Mouse (Mus musculus) skeletal muscle tissue, adult 2 months (tissue): ENCODE measurements around the gene Wdfy3.
A peak's percentile ranks its signal among the peaks of the same experiment; 100 is the strongest.
"Not testable (repeated sequence)": the region's sequence is repeated elsewhere in the genome, so short reads cannot be mapped to it uniquely, and the experiment has no call there.

Experiments used
- DNase-seq: peaks from one replicate; pipeline ENCODE4 v3.0.0-alpha.2; 2012; ENCODE audit warnings: low read depth, low spot score

The Wdfy3 gene

GRCm38 (mm10) chr5:102069767-102070413 lies at the start of gene Wdfy3:
TSS of gene Wdfy3 (minus strand) at chr5:102069921.
- peak; percentile 72 for DNase-seq

GRCm38 (mm10) chr5:102113009-102113408 lies 43.3 kb upstream of the Wdfy3 start:
- no peak for DNase-seq

- DNase-seq: no peak
Measured at GRCm38 (mm10) chr5:102112034-102112433, 42.3 kb upstream of the Wdfy3 start.

- DNase-seq: no peak
Measured at GRCm38 (mm10) chr5:102110031-102110430, 40.3 kb upstream of the Wdfy3 start.

- DNase-seq: no peak
Measured at GRCm38 (mm10) chr5:102105919-102106318, 36.2 kb upstream of the Wdfy3 start.

GRCm38 (mm10) chr5:102101815-102102214 lies 32.1 kb upstream of the Wdfy3 start:
- not testable (repeated sequence) for DNase-seq

GRCm38 (mm10) chr5:102100246-102101241 lies 30.8 kb upstream of the Wdfy3 start:
- no peak for DNase-seq

- DNase-seq: no peak
Measured at GRCm38 (mm10) chr5:102095576-102095975, 25.9 kb upstream of the Wdfy3 start.

GRCm38 (mm10) chr5:102090686-102091085 lies 21.0 kb upstream of the Wdfy3 start:
- DNase-seq: no peak

- DNase-seq: no peak
Measured at GRCm38 (mm10) chr5:102084737-102085705, 15.3 kb upstream of the Wdfy3 start.

GRCm38 (mm10) chr5:102074086-102074485 lies 4.4 kb upstream of the Wdfy3 start:
- peak; percentile 50 for DNase-seq

- DNase-seq: no peak
Measured at GRCm38 (mm10) chr5:102072057-102072456, 2.3 kb upstream of the Wdfy3 start.

GRCm38 (mm10) chr5:102071241-102071640 lies 1.5 kb upstream of the Wdfy3 start:
- no peak for DNase-seq

GRCm38 (mm10) chr5:102070788-102071187 lies 1.1 kb upstream of the Wdfy3 start:
- DNase-seq: no peak

- peak; percentile 51 for DNase-seq
Measured at GRCm38 (mm10) chr5:102070414-102070768, 670 bp upstream of the Wdfy3 start.

- DNase-seq: no peak
Measured at GRCm38 (mm10) chr5:102069051-102069766, 512 bp downstream of the Wdfy3 start.

- DNase-seq: no peak
Measured at GRCm38 (mm10) chr5:102066458-102066857, 3.3 kb downstream of the Wdfy3 start.

GRCm38 (mm10) chr5:102063013-102063752 lies 6.5 kb downstream of the Wdfy3 start:
- DNase-seq: no peak

GRCm38 (mm10) chr5:102061816-102062215 lies 7.9 kb downstream of the Wdfy3 start:
- DNase-seq: no peak

- peak; percentile 61 for DNase-seq
Measured at GRCm38 (mm10) chr5:102055946-102056345, 13.8 kb downstream of the Wdfy3 start.
